Mouse (Mus musculus) cerebellum, postnatal 25 days (tissue): ENCODE results near the gene Tmem50b.
A peak's percentile ranks its signal among the peaks of the same experiment; 100 is the strongest.

Source experiments
- DNase-seq, 2 experiments: peaks; one replicate each; pipeline ENCODE4 v3.0.0; 2021; ENCODE audit warnings: mixed read lengths in 2 of 2

Gene Tmem50b

GRCm38 (mm10) chr16:91564580-91565291, 32.9 kb downstream of the Tmem50b start:
- no peak for DNase-seq

GRCm38 (mm10) chr16:91561541-91562457, 35.8 kb downstream of the Tmem50b start:
- no peak for DNase-seq

DNA sequence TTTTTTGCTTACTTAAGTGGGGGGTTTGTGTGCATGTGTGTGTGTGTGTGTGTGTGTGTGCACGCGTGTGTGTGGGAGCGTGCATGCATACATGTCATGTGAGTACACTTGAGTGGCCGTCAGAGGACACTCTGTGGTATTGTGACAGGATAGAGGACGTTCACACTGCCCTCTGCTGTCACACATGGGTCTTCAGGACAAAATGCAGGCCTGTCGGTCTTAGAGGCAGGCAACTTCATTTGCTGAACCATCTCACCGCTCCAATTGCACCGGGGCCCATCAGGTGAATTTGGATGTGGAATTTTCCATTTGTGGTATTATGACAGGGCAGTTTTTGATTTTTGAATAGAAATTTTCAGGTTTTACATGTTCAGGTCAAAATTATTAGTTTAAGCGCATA, 36.5 kb downstream of the Tmem50b start:
- peak; percentile 53 to 67 for DNase-seq

DNA sequence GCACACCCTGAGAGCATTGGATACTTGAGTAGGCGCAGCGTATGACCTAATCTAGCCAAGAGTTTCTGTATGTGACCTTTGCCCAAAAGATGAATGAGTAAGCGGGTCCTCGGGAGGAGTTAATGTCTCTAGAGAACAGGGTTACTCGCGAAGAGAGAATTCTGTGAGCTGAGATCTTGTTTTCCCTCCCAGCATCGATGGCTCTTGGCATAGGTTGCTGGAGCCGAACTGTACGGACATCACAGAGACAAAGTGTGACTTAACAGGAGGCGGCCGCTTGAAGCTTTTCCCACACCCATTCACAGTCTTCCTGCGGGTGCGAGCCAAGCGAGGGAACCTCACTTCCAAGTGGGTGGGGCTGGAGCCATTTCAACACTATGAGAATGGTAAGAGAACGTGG, 39.9 kb downstream of the Tmem50b start:
- no peak for DNase-seq

- DNase-seq: no peak
Measured at GRCm38 (mm10) chr16:91557214-91557613, 40.4 kb downstream of the Tmem50b start.

GRCm38 (mm10) chr16:91556659-91557058, 40.9 kb downstream of the Tmem50b start:
- DNase-seq: no peak

GRCm38 (mm10) chr16:91555017-91555605, 42.5 kb downstream of the Tmem50b start:
- DNase-seq: no peak

DNA sequence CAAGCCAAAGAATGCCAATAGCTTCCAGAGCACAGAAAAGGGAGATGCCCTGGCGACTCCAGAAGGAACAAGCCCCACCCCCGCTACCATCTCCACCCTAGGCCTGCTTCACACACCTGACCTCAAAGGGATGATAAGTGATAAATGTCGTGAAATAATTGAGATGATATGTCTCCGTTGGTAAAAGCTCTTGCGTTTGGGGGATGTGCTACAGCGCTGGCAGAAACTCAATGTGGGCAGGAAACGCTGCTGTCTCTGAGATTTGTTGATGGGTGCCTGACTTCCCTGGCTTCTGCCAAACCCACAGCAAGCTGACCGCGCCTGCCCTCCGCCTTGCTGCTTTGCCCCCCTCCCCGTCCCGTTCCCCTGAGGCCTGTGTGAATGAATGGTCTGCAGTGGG, 44.0 kb downstream of the Tmem50b start:
- DNase-seq: peak; percentile 27 to 40

GRCm38 (mm10) chr16:91552072-91552471, 45.5 kb downstream of the Tmem50b start:
- DNase-seq: no peak

DNA sequence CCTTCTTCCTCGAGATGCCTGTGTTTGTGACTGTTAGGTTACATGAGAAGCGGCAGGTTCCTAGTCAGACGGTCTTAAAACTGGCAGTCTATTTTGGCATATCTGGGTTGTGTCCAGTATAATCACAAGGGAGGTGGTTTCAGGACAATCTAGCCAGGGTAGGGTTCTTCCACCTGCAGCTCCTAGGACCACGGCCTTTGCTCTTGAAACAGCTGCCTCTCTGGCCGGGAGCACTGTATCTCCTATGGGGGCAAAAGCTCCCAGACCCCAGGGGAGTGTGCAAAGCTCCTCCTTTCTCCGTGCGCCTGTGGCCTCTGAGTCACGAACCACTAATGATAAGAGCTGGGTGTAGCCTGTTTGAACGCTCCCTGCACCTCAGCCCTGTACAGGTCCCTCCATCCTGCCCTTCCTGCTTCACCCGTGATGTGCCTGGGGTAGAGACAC, 46.5 kb downstream of the Tmem50b start:
- no peak for DNase-seq

GRCm38 (mm10) chr16:91549616-91550015, 48.0 kb downstream of the Tmem50b start:
- DNase-seq: no peak

GRCm38 (mm10) chr16:91548996-91549395, 48.6 kb downstream of the Tmem50b start:
- DNase-seq: no peak

DNA sequence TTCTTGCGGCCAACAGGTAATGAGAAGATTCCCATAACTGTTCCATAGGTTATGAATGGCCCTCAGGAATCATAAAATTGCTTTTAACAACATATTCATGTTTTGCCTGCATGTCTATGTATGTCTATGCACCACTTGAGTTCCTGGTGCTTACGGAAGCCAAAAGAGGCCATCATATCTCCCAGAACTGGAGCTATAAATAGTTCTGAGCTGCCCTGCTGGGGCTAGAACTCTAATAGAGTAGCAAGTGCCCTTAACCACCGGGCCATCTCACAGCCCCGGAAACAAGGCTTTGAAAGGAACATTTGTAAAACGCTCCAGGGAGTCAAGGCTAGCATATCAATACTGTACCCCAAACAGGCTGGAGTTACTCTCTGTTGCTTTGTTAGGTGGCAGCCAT, 49.0 kb downstream of the Tmem50b start:
- DNase-seq: no peak

DNA sequence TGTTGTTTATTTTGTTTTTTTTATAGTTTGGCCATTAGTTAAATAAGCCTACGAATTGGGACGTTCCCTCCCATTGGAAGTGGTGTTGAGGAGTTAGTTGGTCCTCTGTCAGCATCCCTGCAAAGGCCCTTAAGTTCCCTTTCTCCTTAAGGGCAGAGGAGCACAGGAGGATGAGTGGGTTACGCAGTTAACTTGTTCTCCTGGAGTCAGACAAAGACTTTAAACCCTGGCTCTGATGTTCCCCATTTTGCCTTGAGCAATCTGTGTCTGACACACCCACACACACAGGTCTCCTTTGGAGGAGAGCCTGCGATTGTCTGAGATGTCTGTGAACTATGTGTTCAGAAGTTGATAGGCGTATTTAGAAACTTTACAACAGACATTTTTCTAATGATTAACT, 49.6 kb downstream of the Tmem50b start:
- no peak for DNase-seq

DNA sequence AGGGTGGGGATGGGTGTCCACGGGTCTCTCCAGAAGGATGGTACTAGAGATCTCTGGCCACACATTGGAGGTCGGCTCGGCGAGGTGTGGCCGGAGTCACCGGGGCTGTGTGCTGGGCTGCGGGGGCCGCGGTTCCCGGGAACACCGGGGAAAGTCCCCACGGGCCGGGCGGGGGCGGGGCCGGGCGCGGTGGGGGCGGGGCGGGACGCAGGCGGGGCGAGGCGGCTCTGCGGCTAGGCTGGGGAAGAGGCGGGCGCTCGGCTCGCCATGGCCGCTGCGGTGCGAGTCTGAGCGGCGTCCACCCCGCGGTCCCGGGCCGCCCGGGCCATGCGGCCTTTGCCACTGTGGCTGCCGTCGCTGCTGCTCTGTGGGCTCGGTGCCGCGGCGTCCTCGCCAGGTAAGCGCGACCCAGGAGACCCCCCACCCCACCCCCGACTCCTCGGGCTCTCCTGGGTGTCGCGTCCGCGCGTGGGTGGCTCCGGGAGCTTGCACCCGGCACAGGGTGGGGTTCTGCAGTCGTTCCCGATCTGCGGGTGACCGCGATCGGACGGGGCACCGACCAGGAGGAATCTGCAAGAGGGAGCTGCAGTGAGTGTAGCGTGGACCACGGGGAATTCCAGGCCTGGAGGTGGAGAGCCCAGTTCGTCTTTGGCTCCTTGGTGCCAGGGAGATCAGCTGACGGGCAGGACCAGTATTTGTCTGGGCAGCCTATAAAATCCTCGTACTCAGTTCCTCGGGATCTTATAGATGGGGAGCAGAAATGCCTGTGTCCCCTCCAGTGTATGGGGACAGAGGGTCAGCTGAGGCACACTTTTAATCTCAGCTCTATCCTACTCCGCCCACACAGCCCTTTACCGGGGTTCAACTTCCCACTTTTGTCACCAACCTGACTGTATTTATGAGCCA, 50.5 kb downstream of the Tmem50b start, which contains the start of gene Ifngr2:
Ifngr2 (plus strand) TSS at position 237 of the 906 bp plus-strand sequence.
- peak; percentile 79 to 86 for DNase-seq

DNA sequence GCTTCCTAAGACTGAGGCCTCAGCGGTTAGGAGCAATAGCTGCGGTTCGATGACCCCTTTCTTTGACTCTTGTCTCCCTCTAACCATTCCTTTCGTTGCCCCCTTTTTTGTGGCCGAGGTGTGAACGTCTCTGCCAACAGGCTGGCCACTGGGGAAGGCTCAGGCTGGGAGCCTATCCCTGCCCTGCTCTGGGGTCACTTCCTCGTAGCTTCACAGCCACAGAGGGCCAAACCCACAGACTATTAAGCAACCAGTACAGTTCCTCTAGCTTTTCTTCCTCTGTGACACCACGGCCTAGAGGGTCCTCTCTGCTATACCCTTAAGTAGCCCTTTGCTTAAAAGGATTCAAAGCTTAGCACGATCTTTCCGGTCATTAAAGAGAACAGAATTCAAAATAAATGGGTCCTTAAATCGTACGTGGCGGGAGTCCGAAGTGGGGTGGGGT, 51.2 kb downstream of the Tmem50b start:
- DNase-seq: peak in 1 of 2 experiments; percentile 22

DNA sequence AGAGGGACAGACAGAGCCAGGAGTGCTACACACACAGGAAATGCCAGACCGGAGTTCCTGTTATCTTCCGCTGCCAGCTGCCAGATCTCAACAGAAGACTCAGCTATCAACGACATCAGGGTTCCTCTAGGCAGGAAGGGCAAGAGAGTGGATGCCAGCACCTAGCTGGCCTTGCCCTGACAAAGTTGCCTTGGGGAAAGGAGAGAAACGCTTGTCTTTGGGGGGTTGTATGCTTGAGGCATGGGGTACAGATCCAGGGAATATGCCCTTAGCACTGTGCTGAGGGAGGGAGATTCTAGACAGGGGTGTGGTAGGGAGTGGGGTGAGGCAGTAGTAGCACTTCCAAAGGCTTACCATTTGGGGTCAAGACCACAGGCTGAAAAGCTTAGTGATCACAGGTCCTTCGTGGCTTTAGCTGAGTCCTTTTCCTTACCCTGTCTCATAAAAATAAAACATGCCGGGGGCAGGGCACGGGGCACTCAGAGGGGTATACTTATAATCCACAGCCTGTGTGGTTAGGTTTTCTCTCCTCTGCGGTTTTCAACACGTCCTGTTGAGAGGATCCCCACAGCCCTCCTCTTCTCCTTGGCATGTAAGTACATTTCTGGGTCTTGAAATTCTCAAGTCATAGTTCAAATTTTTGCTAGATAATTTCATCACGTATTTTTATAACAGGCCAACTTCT, 51.9 kb downstream of the Tmem50b start:
- DNase-seq: no peak

GRCm38 (mm10) chr16:91543619-91544018, 54.0 kb downstream of the Tmem50b start:
- no peak for DNase-seq

DNA sequence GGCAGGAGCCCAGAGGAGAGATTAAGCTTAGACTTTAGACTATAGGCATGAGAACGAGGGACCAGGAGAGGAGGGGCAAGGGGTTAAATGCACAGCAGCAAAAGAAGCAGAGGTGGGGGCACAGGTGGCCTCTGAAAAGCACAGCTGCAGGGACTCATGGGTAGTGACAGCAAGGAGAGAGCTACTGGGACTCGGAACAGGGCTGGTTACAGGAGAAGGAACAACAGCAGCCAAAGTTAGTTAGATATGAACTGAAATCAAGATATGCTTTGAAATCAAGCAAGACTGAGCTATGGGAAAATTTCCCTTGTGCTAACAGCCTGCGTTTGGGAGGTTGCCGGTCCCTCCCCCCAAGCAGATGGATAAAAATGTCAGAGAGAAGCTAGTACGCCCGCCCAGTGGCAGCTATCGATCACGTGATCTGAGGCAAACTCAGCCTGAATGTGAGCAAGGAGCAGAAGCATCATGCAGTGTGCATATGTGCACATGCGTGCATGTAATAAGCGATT, 56.0 kb downstream of the Tmem50b start:
- peak in 1 of 2 experiments; percentile 31 for DNase-seq

DNA sequence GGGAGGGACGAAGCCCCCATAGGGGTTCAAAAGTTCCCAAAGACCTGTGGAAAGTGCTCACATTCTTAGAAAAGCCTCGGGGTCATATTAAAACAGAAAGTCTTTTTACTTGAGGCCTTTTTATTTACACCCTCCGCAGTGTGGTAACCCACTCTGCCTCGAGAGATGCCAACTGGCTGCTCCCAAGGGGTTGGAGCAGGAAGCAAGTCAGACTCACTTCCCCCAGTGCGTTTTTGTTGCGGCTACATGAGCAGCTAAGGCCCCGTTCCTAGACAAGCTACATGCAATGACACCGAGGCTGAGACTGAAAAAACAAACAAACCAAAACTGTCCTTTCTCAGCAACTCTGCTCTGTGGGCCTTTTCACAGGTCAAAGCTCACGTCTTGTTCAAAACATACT, 59.1 kb downstream of the Tmem50b start:
- DNase-seq: no peak

DNA sequence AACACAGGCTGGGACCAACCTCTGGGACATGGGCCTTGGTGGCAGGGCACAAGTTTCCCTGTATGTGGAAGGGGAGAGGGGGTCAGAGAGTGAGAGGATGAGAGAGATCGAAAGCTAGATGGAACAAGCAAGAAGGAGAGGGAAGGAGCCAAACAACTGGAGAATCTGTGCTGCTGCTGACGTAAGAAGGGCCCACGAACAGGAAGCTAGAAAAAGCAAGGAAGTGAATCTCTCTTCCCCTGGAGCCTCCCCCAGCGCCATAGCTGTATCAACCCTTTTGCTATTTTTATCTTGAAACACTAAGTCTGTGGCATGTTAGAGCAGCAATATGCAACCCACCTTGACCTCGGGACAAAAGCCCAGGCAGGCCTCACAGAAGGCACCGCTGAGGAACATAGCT, 59.5 kb downstream of the Tmem50b start:
- no peak for DNase-seq
